Mouse (Mus musculus): ENCODE results near the gene Gm7138.
"Not testable (repeated sequence)": the region's sequence is repeated elsewhere in the genome, so short reads cannot be mapped to it uniquely, and the experiment has no call there.

Gm7138 gene

DNA sequence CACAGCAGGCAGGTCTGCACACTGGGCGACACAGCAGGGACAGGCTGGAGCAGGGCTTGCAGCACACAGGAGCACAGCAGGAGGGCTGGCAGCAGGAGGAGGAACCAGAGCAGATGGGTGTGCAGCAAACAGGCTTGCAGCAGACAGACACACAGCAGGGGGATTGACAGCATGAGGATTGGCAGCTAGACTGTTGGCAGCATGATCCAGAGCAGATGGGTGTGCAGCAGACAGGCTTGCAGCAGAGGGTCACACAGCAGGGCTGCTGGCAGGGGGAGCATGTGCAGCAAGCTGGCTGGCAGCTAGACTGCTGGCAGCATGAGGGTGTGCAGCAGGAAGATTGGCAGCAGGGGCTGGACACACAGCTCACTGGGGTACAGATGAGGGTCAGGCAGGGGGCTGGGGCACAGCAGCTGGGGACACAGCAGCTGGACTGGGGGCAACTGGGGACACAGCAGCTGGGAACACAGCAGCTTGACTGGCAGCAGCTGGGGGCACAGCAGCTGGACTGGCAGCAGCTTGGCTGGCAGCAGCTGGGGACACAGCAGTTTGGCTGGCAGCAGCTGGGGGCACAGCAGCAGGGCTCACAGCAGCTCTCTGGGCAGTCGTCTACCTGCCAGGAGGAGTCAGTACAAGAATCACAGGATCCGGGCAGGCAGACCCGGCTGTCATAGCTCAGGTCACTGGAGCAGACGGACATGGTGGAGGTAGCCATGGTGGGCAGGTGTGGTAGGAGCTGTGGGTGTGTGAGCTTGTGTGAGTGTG, 34.6 kb downstream of the Gm7138 start, which contains the start of gene Gm18596:
Gene Gm18596 (minus strand): TSS at position 715 of the 765 bp plus-strand sequence.
- not testable (repeated sequence) for DNase-seq

DNA sequence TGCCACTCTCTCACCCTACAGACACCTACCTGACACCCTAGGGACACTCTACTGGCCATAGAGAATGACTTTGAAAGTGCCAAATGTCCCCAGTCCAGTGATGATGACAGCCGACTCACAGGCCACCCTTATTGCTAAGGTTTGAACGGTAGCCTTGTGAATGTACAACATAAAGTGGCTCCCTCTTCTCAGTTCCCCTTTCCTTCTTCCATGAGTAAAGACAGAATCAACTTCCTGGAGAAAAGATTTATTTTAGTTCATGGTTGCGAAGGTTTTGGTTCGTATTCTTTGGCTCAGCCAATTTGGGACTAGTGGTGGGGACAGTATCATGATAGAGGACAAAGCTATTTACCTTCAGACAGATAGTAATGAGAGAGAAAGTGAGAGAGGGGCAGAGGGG, 37.8 kb downstream of the Gm7138 start:
- no peak for DNase-seq

DNA sequence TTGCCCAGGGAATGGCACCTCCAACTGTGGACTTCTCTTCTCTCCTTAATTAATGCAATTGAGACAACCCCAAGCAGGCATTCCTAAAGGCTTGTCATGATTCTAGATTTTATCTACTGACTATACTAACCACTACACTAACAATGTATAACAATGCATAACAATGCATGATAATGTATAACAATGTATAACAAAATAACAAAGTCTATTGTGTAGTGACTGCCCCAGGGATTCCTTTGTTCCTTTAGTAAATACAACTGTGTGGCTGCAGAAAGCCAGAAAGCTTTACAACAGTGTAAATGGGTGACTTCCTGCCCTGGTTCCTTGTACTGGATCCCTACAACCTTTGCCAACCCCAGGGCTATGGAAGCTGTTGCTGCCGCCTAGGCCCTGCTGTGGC, 40.8 kb downstream of the Gm7138 start:
- DNase-seq: no peak

DNA sequence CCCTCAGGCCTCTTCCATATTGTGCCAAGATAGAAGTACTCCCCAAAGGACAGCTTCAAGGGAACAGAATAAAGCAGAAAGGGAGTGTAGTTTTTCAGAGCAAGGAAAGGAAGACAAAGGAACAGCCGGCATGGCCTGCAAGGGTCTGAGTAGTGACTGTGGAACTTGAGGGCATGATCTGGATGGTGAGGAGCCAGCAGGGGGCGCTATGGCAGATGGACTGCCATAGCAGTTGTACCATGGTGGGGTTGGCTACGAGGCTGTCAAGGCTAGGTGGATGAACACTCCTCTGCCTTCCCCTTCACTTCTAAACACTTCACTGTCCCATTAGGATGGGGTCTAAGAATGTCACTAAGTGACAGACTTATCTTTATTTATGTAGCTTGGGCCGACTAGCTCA, 47.5 kb downstream of the Gm7138 start:
- no peak for DNase-seq

DNA sequence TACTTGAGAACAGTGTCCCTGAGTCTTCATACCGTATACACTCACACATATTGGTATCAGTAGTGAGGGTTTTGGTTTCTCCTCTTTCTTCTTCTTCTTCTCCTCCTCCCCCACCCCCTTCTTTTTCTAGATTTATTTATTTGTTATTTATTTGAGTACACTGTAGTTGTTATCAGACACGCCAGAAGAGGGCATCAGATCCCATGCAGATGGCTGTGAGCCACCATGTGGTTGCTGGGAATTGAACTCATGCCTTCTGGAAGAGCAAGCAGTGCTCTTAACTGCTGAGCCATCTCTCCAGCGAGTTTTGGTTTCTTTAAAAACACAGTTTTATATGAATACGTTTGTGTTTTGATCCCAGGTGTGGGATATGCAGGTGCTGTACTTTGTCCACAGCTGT, 48.5 kb downstream of the Gm7138 start:
- no peak for DNase-seq

All from right cerebral cortex, postnatal 14 days (tissue).